Mouse (Mus musculus): ENCODE results near the gene Bend4.

Gene Bend4

DNA sequence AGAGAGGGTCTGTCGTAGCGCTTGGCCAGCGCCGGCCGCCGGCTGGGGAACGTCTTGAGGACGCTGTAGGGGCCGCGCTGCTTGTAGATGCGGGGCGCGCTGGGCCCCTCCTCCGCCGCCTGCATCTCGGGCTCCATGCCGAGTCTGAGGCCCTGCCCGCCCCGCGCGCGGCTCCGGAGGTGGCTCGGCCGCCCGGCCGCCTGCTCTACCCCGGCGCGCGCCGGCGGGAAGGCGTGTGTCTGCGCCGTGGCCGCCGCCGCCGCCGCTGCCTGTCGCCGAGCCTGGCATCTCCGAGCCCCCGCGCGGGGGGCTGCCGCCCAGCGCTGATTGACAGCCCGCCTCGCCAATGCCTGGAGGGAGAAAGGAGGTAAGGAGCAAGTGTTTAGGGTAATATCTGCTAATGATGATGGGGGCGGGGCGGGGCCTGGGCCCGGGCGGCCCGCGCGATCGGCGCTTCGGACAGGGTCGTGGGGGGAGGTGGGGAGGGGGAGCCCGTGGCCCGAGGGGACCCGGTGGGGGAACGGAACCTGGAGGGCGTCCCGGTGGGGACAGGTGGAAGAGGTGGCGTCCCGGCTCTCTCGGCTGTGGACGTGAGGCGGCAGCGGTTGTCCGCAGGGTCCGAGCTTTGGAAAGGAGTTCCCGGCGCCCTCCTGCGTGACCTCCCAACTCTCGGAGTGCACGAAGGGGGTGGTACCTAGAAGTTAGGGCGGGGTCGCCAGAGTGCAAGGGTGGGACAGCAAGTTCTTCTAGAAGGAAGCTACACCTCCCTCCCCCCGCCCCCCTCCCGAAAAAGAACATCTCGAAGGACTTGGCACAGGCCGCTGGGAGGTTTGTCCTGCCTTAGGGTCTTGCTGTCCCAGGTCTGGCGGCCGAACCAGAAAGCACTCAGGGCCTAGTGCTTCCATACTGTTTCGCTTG is at the start of gene Bend4:
Gene Bend4 (minus strand): TSS at position 868 of the 918 bp plus-strand sequence.
- peak; percentile 67 for DNase-seq (ENCODE audit: low spot score)

DNA sequence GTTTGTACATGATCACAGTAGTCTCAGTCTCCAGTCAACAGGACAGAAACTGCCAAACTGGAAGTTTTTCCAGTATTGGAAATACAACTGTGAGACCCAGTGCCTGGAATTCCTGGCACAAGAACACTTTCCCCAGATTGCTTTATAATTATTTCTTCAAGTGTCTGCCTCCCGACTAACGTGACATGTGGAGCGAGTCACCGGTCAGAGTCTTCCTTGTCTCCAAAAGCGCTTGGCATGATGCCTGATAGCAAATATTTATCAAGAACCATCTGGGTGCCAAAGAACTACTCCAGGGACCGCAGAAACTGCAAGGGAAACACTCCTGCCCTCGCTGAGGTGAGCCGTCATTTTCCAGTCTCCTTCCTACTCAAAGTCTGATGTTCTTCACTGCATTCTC is 45.6 kb upstream of the Bend4 start:
- DNase-seq (ENCODE audit: low spot score), result no peak

GRCm38 (mm10) chr5:67473094-67473493 is 45.0 kb upstream of the Bend4 start:
- DNase-seq (ENCODE audit: low spot score), result no peak

DNA sequence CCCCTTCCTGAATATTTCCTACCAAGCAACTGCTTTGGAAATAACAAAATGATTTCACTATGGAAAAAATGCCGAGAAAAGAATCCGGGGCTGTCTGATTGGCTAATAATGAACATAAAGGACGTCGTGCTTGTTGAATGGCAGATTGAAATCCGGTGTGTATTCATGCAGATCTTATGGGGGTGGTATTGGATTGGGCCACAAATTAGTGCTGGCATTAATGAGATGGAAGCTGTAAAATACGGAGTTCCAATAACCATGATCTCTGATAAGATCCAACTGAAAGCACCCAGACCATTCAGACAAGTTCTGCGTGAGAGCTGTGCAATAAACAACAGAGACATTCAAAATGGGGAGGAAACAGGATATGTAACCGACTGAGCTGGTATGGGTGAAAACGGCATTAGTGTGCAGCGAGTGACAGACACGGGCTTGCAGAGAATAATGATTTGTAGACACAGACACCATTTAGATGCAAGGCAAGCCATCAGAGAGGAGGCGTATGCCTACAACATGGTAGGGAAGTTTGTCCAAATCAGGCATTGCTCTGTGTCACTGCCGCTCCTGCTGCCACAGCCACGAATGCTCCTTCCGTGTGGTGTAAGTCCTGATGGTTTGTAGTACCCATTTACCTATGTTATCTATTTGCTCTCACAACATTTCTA is 38.9 kb upstream of the Bend4 start:
- no peak for DNase-seq (ENCODE audit: low spot score)

- DNase-seq (ENCODE audit: low spot score), result no peak
These were observed 36.8 kb upstream of the Bend4 start for GRCm38 (mm10) chr5:67464899-67465298.

GRCm38 (mm10) chr5:67463636-67464035 is 35.5 kb upstream of the Bend4 start:
- no peak for DNase-seq (ENCODE audit: low spot score)

- no peak for DNase-seq (ENCODE audit: low spot score)
These were observed 34.2 kb upstream of the Bend4 start for GRCm38 (mm10) chr5:67462331-67462730.

- DNase-seq (ENCODE audit: low spot score), result no peak
These were observed 28.7 kb upstream of the Bend4 start for GRCm38 (mm10) chr5:67456841-67457240.

GRCm38 (mm10) chr5:67454282-67454681 is 26.2 kb upstream of the Bend4 start:
- no peak for DNase-seq (ENCODE audit: low spot score)

DNA sequence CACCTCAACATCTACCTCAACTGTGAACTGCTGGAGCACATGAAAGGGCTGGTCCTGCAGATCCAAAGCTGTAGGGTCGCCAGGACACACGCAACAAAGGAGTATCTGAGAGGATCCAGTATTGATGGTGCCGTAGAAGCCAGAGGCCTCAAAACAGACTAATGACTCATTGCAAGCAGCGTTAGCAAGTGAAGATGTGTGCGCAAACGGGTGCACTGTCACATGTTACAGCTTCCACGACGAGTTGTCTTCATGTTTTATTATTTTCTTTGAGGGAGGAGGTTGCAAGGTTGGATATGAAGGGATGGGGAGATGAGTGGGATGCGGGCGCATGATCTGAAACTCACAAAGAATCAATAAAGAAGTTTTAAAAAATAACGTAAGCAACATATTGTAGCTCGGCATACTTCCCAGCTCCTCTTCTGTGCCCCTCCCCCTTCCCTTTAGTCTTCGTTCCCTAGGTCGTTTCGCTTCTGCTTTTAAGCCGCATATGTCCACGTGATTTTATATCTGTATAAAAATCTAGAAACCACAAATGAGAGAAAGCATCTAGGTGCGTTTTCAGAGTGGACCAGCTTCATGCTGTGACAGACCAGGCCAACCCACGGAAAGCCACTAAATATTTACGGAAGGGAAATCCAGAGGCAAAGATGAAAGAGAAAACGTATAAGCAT is 22.0 kb upstream of the Bend4 start:
- peak; percentile 2 for DNase-seq (ENCODE audit: low spot score)

DNA sequence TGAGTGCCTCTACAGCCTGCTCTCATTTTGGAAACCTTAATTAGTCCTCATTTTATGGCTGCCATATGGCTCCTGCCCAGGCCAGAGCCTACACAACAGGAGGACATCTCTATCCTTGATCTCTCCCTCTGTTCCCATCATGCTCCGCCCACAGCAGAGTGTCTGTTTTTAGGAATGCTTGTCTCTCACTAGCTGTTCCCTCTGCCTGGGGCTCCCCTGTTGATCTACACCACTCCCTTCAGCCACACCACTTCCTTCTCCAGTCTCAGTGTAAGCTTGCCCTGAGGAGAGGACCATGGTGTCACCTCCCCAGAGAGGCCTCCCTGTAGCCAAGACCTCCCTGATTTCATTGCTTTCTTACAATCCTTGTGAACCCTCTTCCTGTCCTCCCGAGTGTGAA is 18.4 kb upstream of the Bend4 start:
- no peak for DNase-seq (ENCODE audit: low spot score)

DNA sequence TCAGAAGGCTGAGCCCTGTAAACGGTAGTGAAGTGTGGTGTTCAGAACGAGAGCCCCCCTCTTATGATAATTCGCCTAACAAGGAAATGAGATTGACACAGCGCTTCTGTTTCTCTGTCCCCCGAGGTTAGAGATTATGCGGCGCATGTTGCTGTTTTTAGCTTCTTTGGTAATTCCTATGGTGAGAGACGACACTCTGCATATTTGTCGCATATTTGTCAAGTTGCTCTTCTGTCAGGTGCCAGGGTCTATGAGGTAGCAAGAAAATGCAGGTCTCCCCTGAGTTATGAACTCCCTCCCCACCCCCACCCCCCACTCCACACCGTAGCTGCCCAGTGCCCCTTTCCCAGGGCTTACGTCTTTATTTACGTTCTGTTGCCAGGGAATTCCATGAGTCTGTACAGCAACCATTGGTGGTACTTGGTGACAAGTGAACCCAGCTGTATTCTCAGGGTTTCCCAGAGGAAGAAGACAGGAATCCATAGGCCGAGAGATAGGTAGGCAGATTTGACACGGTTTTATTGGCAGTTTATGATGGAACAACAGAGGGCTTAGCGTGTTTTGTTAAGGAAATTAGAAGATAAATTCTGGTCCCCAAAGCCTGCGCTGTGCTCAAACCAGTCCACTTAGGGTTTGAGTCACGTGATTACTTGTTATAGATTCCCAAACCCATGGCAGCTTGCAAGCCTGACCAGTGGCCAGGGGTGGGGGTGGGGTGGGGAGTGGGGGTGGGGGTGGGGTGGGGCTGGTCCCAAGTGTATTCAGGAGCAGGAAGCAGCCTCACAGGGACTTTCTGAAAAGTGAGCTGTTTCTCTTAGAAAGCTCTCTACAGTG is 16.3 kb upstream of the Bend4 start:
- no peak for DNase-seq (ENCODE audit: low spot score)

DNA sequence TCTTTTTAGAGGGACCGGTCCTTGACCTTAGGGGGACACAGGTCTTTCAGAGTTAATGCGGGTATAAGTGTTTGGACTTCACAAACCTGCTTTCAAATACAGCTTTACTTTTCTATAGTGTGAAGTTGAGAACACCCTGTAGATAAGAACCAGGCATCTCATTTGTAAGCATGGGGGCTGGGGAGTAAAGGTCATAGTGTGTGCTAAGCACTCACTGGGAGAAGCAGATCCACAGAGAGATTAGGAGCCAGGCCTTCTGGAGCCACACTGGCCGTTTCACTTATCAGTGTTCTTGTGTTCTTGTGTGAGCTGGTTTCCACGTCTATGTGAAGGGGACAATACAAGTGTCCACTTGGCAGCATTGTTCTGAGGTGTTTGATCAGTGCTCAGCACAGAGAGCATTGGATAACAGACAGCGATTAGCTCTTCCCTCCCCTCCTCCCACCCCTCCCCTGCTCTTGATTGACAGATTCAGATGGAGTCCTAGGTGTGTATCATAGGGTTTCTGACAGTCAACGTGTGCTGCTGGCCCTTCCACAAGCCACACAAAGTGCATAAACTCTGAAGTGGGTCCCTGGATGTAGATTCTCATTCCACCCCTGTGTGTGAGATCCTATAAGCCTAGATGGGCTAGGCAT is 14.8 kb upstream of the Bend4 start:
- DNase-seq (ENCODE audit: low spot score), result no peak

GRCm38 (mm10) chr5:67440563-67440962 is 12.5 kb upstream of the Bend4 start:
- no peak for DNase-seq (ENCODE audit: low spot score)

GRCm38 (mm10) chr5:67437403-67437802 is 9.3 kb upstream of the Bend4 start:
- DNase-seq (ENCODE audit: low spot score), result peak; percentile 47

DNA sequence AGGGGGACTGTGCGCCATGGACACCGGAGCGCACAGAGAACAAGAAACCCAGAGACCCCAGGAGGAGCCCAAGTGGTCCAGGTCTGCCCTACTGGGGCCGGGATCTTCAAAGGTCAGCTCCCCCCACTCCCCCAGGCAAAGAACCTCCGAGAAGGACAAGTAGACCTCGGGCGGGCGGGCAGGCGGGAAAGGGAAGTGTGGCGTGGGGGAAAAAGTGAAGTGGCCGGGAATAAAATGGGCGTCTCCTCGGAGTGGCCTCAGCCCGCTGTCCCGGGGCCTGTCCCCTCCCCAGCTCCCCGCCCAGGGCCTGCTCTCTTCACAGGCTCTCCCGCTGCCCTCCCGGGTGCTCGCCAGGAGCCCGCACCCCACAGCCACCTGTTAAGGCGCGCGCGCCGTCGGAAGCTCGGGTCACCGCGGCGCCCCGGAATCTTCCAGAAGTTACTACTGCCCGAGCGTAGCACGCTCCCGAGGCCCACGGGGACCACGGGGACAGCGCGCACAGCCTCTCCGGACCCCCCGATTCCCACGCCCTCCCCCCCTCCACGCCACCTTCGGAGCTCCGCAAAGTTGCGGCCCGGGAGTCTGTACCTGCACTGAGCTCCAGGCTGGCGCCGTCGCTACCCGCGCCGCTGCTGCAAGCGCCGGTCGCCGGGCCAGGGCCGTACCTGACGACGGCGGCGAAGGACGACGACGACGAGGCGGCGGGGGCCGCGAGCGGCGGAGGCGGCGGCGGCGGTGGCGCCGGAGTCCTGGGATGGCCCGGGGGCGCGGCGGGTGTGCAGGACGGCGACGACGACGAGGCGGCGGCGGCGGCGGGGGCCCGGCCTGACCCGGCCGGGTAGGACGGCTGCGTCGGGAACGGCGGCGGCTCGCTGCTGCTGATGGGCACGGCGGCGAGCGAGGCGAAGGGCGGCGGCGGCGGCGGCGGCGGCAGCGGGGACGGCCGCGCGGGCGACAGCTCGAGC is 1.4 kb downstream of the Bend4 start:
- DNase-seq (ENCODE audit: low spot score), result peak; percentile 16

DNA sequence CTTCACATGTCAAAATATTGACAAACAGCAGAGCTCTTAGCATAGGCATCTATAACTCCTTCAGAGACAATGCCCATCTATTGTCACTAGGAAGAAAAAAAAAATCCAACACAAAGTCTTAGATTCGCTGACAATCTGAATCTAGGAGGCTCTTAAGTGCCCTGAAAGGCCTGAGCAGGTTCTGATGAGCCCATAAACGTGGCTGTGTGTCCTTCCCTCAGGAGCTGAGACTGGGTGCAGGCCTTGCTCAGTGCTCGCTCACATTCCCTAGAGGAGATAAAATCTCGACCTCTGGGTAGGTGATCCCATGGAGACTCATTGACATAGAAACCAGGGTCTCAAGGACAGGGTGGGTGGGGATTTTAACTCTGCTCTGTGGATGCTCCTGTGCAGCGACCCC is 2.1 kb downstream of the Bend4 start:
- no peak for DNase-seq (ENCODE audit: low spot score)

GRCm38 (mm10) chr5:67424636-67425035 is 3.5 kb downstream of the Bend4 start:
- DNase-seq (ENCODE audit: low spot score), result no peak

GRCm38 (mm10) chr5:67423963-67424362 is 4.1 kb downstream of the Bend4 start:
- DNase-seq (ENCODE audit: low spot score), result no peak

GRCm38 (mm10) chr5:67423326-67423725 is 4.8 kb downstream of the Bend4 start:
- DNase-seq (ENCODE audit: low spot score), result no peak
